Mouse (Mus musculus) stomach, postnatal 0 days (tissue): ENCODE measurements at regions not wholly inside any gene's neighbourhood (a gene's known extent, or its start where the extent isn't known, plus 50 kb on each side); places are given as distances from the start of the nearest gene placed in this dataset.

Experiments used
- ATAC-seq: fragments of 200-750 bp; cut with Nextera tagmentation; 2 replicates; pipeline ENCODE4 v1.8.0; 2017; ENCODE audit not compliant: low FRiP score, low TSS enrichment
- DNase-seq: peaks from one replicate; pipeline ENCODE4 v3.0.0-alpha.2; 2016; ENCODE audit warnings: low spot score
- H3K27ac ChIP-seq: fragments of 300-500 bp; sonication (generic); replicated peaks from 2 replicates; pipeline ENCODE4 v1.5.1; 2014; ENCODE audit warnings: mild to moderate bottlenecking, control low read depth
- H3K27me3 ChIP-seq: fragments of 300-500 bp; sonication (generic); 2 replicates; pipeline ENCODE4 v1.6.1; 2014; ENCODE audit warnings: low read length; ENCODE audit not compliant: control insufficient read depth, insufficient read depth
- H3K36me3 ChIP-seq: fragments of 300-500 bp; sonication (generic); 2 replicates; pipeline ENCODE4 v1.6.1; 2014; ENCODE audit warnings: low read length, mixed read lengths; ENCODE audit not compliant: control insufficient read depth, insufficient read depth
- H3K4me1 ChIP-seq: fragments of 300-500 bp; sonication (generic); replicated peaks from 2 replicates; pipeline ENCODE4 v1.6.1; 2014; ENCODE audit warnings: antibody characterized with exemption; ENCODE audit not compliant: control insufficient read depth, insufficient read depth
- H3K4me2 ChIP-seq: fragments of 300-500 bp; sonication (generic); replicated peaks from 2 replicates; pipeline ENCODE4 v1.6.1; 2014; ENCODE audit warnings: low read depth, mild to moderate bottlenecking, control low read depth, moderate library complexity
- H3K4me3 ChIP-seq: fragments of 300-500 bp; sonication (generic); 2 replicates; pipeline ENCODE4 v1.5.1; 2014; ENCODE audit warnings: low read depth, low read length, control low read depth
- H3K9ac ChIP-seq: fragments of 300-500 bp; sonication (generic); 2 replicates; pipeline ENCODE4 v1.6.1; 2014; ENCODE audit warnings: mild to moderate bottlenecking, low read length, control low read depth, mixed read lengths
- H3K9me3 ChIP-seq: fragments of 300-500 bp; sonication (generic); 2 replicates; pipeline ENCODE4 v1.6.1; 2016; ENCODE audit warnings: low read length; ENCODE audit not compliant: control insufficient read depth
- CTCF ChIP-seq: IDR thresholded peaks from 2 replicates; pipeline ENCODE4 v1.5.1; 2016; ENCODE audit warnings: antibody characterized with exemption, low read depth, mild to moderate bottlenecking, moderate library complexity
- EP300 ChIP-seq: optimal IDR thresholded peaks from 2 replicates; pipeline ENCODE3; 2016; ENCODE audit warnings: antibody characterized with exemption
- WGBS: fragments of 180-500 bp; shearing (Covaris S2); extraction: QIAGEN DNeasy Blood & Tissue Kit; methylation state at CpG from one replicate; pipeline ENCODE4 v1.1.7; 2014; 5-methylcytosine and 5-hydroxymethylcytosine counted together

GRCm38 (mm10) chr12:49921608-49922007 is 536.6 kb downstream of the Gm43517 start:
- Histone ChIP-seq H3K9ac (no peak overlapping the region), H3K27ac (no peak overlapping the region), H3K4me1 (no peaks in the 10 kb centered on the region), H3K36me3 (no peaks in the 10 kb centered on the region), H3K9me3 (no peaks in the 10 kb centered on the region), H3K27me3 (no peaks in the 10 kb centered on the region), H3K4me2 (no peak overlapping the region), H3K4me3 (no peak overlapping the region)
- DNase-seq: no peak
- no peak for TF ChIP-seq EP300
- TF ChIP-seq CTCF: no peak
- WGBS: 42% methylated on average over 2 of the region's 2 CpGs
- ATAC-seq: no peak

- Histone ChIP-seq H3K27me3 (no peaks in the 10 kb centered on the region), H3K4me2 (no peak overlapping the region), H3K4me1 (no peaks in the 10 kb centered on the region), H3K9me3 (no peaks in the 10 kb centered on the region), H3K4me3 (no peak overlapping the region), H3K27ac (no peak overlapping the region), H3K9ac (no peak overlapping the region), H3K36me3 (no peaks in the 10 kb centered on the region)
- ATAC-seq (no peak), DNase-seq (no peak)
- whole genome bisulfite sequencing: 26% methylated on average over 2 of the region's 2 CpGs
- TF ChIP-seq EP300: no peak
- TF ChIP-seq CTCF: no peak
Observed at GRCm38 (mm10) chr12:49940818-49941217, 555.8 kb downstream of the Gm43517 start.

- no peak for TF ChIP-seq CTCF
- TF ChIP-seq EP300: no peak
- no peak overlapping the region for H3K4me3 ChIP-seq
- no peaks in the 10 kb centered on the region for H3K36me3 ChIP-seq
- DNase-seq: no peak
- no peaks in the 10 kb centered on the region for H3K27me3 ChIP-seq
- no peaks in the 10 kb centered on the region for H3K9me3 ChIP-seq
- ATAC-seq: no peak
- no peaks in the 10 kb centered on the region for H3K4me1 ChIP-seq
- H3K27ac ChIP-seq: no peak overlapping the region
- no peak overlapping the region for H3K9ac ChIP-seq
- 42% methylated on average over 9 of the region's 9 CpGs for whole genome bisulfite sequencing
- H3K4me2 ChIP-seq: no peak overlapping the region
Observed at GRCm38 (mm10) chr12:49944911-49945627, 560.1 kb downstream of the Gm43517 start.

DNA sequence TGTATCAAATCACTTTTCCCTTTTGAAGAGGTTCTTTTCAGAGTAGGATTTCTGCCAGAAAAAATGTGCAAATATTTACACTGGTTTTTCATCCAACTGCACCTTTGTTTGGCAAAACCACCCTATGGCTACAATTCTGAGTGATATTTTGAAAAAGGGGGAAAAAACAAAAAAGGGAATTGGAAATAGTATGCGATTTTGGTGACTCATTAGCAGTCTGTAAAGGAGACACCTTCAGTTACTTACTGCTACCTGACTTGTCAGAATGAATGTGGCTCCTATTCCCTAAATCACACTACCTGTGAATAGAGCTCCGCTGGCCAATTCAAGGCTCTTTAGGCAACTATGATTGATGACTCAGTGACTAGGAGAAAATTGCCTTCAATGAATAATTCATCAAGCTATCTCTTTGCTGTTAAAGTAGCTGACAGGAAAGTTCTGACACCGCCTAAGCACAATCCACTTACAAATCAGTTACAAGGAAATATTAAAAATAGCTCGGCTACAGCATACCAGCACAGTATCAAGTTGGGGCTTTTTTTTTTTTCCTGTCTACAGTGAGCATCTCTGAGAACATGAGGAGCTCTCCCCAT is 560.8 kb downstream of the Gm43517 start:
- Histone ChIP-seq H3K4me1 (no peaks in the 10 kb centered on the region), H3K36me3 (no peaks in the 10 kb centered on the region), H3K27me3 (no peaks in the 10 kb centered on the region), H3K4me3 (no peak overlapping the region), H3K27ac (no peak overlapping the region), H3K4me2 (no peak overlapping the region), H3K9me3 (no peaks in the 10 kb centered on the region), H3K9ac (no peak overlapping the region)
- TF ChIP-seq CTCF: no peak
- DNase-seq (no peak), ATAC-seq (no peak)
- WGBS: 18% methylated on average over 4 of the region's 4 CpGs

GRCm38 (mm10) chr12:49946752-49947260 is 561.8 kb downstream of the Gm43517 start:
- Histone ChIP-seq H3K36me3 (no peaks in the 10 kb centered on the region), H3K4me3 (no peak overlapping the region), H3K4me2 (no peak overlapping the region), H3K27me3 (no peaks in the 10 kb centered on the region), H3K9ac (no peak overlapping the region), H3K9me3 (no peaks in the 10 kb centered on the region), H3K27ac (no peak overlapping the region), H3K4me1 (no peaks in the 10 kb centered on the region)
- ATAC-seq (no peak), DNase-seq (no peak)
- TF ChIP-seq CTCF: no peak
- TF ChIP-seq EP300: no peak
- WGBS: 50% methylated on average over 5 of the region's 5 CpGs

GRCm38 (mm10) chr12:49950986-49951385 is 566.0 kb downstream of the Gm43517 start:
- DNase-seq (no peak), ATAC-seq (no peak)
- TF ChIP-seq EP300 (no peak), CTCF (no peak)
- Histone ChIP-seq H3K4me2 (no peak overlapping the region), H3K36me3 (no peaks in the 10 kb centered on the region), H3K4me3 (no peak overlapping the region), H3K4me1 (no peaks in the 10 kb centered on the region), H3K27me3 (no peaks in the 10 kb centered on the region), H3K9me3 (no peaks in the 10 kb centered on the region), H3K27ac (no peak overlapping the region), H3K9ac (no peak overlapping the region)
- 78% methylated on average over 5 of the region's 5 CpGs for WGBS
